Mouse (Mus musculus) spleen, adult 2 months (tissue): ENCODE measurements at regions not wholly inside any gene's neighbourhood (a gene's known extent, or its start where the extent isn't known, plus 50 kb on each side); places are given as distances from the start of the nearest gene placed in this dataset.

Source experiments
- DNase-seq, 2 experiments: peaks; one replicate each; pipeline versions ENCODE4 v3.0.0 to v3.0.0-alpha.2; 2012 to 2021; ENCODE audit warnings: low spot score in 2 of 2, low read depth in 1 of 2
- H3K27ac ChIP-seq: fragments of 200-500 bp; 2 replicates; pipeline ENCODE4 v1.5.1; 2012; ENCODE audit warnings: low read length, inconsistent platforms; ENCODE audit not compliant: insufficient read depth
- H3K27me3 ChIP-seq: fragments of 200-500 bp; 2 replicates; pipeline ENCODE4 v1.6.1; 2012; ENCODE audit warnings: mild to moderate bottlenecking, moderate library complexity, low read length, inconsistent platforms; ENCODE audit not compliant: control insufficient read depth, insufficient read depth
- H3K36me3 ChIP-seq: fragments of 200-500 bp; 2 replicates; pipeline ENCODE4 v1.6.1; 2012; ENCODE audit warnings: mild to moderate bottlenecking, low read length, inconsistent platforms; ENCODE audit not compliant: control insufficient read depth, insufficient read depth
- H3K4me1 ChIP-seq: fragments of 200-500 bp; 2 replicates; pipeline ENCODE4 v1.6.1; 2011; ENCODE audit warnings: inconsistent platforms; ENCODE audit not compliant: control insufficient read depth, insufficient read depth, insufficient read length
- H3K4me3 ChIP-seq: fragments of 200-500 bp; 2 replicates; pipeline ENCODE4 v1.5.1; 2011; ENCODE audit warnings: mild to moderate bottlenecking, inconsistent platforms; ENCODE audit not compliant: insufficient read depth, insufficient read length; ENCODE audit errors: extremely low read depth
- CTCF ChIP-seq: fragments of 200-500 bp; IDR thresholded peaks from 2 replicates; pipeline ENCODE4 v1.5.1; 2011; ENCODE audit warnings: mild to moderate bottlenecking, inconsistent platforms; ENCODE audit not compliant: insufficient read depth, insufficient read length, insufficient replicate concordance; ENCODE audit errors: extremely low read depth
- POLR2A ChIP-seq: fragments of 200-500 bp; IDR thresholded peaks from 2 replicates; pipeline ENCODE4 v1.6.1; 2011; ENCODE audit warnings: low read depth, low read length, inconsistent platforms
- WGBS: fragments of 180-500 bp; shearing (Covaris S2); methylation state at CpG from one replicate; pipeline ENCODE4 v1.1.7; 2018; 5-methylcytosine and 5-hydroxymethylcytosine counted together

DNA sequence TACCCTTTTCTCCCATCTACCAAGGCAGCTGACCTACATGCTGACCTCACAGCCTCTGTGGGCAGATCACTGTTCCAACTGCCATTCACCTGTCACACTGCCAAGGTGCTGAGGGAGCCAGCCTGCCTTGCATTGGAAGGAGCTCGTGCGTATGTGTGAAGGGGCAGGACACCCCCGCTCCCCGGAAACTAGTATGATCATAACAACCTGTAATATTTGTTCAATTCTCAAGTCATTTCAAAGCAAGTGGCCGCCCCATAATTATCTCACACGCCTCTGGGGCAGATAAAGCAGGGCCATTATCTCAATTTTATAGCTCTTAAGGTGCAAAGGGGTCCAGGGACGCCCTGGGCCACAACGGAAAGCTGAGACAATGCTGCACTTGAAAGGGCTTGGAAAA lies 469.2 kb upstream of the Tbx3 start:
- Histone ChIP-seq H3K27me3 (no peaks in the 10 kb centered on the region), H3K27ac (no peak overlapping the region), H3K4me3 (no peak overlapping the region), H3K36me3 (no peaks in the 10 kb centered on the region), H3K4me1 (no peaks in the 10 kb centered on the region)
- WGBS: 78% methylated on average over 8 of the region's 8 CpGs
- no peak for DNase-seq
- TF ChIP-seq CTCF (no peak), POLR2A (no peak)

DNA sequence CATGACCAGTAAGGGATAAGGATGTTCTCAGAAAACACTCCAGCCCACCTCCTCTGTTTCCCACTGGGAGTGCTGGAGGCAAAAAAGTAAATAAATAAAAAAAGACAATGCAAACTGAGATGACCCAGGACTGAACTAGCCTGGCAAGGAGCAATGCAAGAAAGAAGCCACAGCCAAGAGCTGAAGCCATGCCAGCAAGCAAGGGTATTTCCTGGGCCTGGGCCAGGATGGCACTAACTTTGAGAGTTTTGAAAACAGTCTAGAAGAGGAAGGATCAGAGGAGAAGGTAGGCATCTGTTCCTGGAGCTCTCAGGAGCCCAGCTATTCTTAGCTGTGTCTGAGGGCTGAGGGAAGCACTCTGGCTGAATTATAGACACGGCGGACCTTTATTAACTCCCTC lies 465.7 kb upstream of the Tbx3 start:
- Histone ChIP-seq H3K4me1 (no peaks in the 10 kb centered on the region), H3K27ac (no peak overlapping the region), H3K4me3 (no peak overlapping the region), H3K27me3 (no peaks in the 10 kb centered on the region), H3K36me3 (no peaks in the 10 kb centered on the region)
- WGBS: 64% methylated on average over 2 of the region's 2 CpGs
- no peak for TF ChIP-seq CTCF
- no peak for TF ChIP-seq POLR2A
- no peak for DNase-seq

GRCm38 (mm10) chr5:119208077-119208476 lies 462.4 kb upstream of the Tbx3 start:
- Histone ChIP-seq H3K4me3 (no peak overlapping the region), H3K27me3 (no peaks in the 10 kb centered on the region), H3K4me1 (no peaks in the 10 kb centered on the region), H3K36me3 (no peaks in the 10 kb centered on the region), H3K27ac (no peak overlapping the region)
- TF ChIP-seq CTCF (no peak), POLR2A (no peak)
- no peak for DNase-seq
- WGBS: 79% methylated on average over 13 of the region's 13 CpGs

DNA sequence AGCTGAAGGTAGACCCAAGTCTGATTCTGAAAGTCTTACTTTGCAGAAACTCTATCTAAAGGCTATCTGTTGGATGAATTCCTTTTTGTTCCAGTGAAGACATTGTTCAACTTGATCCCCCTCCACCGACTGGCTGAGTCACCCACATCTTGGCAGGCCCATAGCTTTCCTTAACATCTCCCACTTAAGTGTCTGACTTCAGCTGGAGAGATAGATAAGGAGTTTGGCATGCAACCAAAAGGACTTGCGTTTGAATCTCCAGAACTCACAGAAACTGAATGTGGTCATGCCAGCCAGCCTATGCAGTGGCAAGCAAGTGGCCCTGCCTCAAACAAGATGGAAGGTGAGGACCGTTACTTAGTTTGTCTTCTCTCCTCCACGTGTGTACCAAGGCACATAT lies 457.3 kb upstream of the Tbx3 start:
- Histone ChIP-seq H3K4me3 (no peak overlapping the region), H3K36me3 (no peaks in the 10 kb centered on the region), H3K27ac (no peak overlapping the region), H3K27me3 (no peaks in the 10 kb centered on the region), H3K4me1 (no peaks in the 10 kb centered on the region)
- TF ChIP-seq POLR2A (no peak), CTCF (no peak)
- DNase-seq: no peak
- 59% methylated on average over 4 of the region's 4 CpGs for WGBS

DNA sequence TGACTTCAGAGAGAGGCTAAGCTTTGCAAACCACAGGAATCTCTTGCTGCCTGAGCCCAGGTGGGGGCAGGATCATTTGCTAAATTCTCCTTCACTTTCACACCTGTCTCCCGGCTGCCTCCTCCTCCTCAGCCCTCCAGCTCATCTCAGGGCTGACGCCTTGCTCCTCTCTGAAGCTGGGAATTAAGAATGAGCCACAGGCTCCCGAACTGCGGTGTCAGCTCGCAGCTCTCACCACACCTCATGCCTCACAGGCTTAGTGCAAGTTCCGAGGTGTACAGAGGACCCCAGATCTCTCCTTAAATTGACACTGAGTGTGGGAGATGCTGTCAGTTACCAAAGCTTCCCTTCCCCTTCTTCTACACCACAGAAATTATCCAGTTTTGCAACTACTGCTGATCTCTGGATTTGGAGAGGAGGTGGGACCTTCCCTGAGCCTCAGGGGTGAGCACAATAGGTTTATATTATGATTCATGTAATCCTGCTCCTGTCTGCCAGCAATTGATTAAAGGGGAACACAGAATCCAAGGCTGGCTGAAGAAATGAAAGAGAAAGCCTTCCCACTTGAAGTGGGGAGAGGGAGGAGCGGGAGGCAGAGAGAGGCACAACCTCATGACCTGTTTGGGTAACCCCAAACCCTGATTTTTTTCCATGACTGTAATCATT lies 456.6 kb upstream of the Tbx3 start:
- Histone ChIP-seq H3K27me3 (no peaks in the 10 kb centered on the region), H3K4me3 (no peak overlapping the region), H3K27ac (no peak overlapping the region), H3K36me3 (no peaks in the 10 kb centered on the region), H3K4me1 (no peaks in the 10 kb centered on the region)
- WGBS: 47% methylated on average over 7 of the region's 7 CpGs
- DNase-seq: no peak
- no peak for TF ChIP-seq POLR2A
- no peak for TF ChIP-seq CTCF

DNA sequence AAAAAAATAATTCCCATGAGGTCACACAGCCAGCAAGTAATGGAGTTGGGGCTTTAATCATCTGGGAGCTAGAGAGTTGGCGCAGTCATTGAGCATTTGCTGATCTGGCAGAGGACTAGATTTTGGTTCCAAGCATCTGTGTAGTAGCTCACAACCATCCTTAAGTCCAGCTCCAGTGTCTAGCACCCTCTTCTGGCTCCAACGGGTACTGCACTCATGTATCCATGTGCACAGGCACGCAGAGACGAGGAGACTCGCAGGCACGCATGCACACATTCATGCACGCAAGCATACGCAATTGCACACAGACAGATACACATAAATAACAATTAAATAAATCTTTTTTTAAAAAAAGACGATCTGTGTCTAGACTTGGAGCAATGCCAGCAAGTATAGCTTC lies 455.5 kb upstream of the Tbx3 start:
- no peaks in the 10 kb centered on the region for H3K27me3 ChIP-seq
- no peaks in the 10 kb centered on the region for H3K36me3 ChIP-seq
- DNase-seq: no peak
- TF ChIP-seq CTCF (no peak), POLR2A (no peak)
- no peak overlapping the region for H3K4me3 ChIP-seq
- no peaks in the 10 kb centered on the region for H3K4me1 ChIP-seq
- WGBS: 92% methylated on average over 9 of the region's 9 CpGs
- no peak overlapping the region for H3K27ac ChIP-seq

- WGBS: 81% methylated on average over 10 of the region's 10 CpGs
- no peaks in the 10 kb centered on the region for H3K27me3 ChIP-seq
- H3K36me3 ChIP-seq: no peaks in the 10 kb centered on the region
- TF ChIP-seq POLR2A (no peak), CTCF (no peak)
- H3K27ac ChIP-seq: no peak overlapping the region
- no peaks in the 10 kb centered on the region for H3K4me1 ChIP-seq
- H3K4me3 ChIP-seq: no peak overlapping the region
- DNase-seq: no peak
These were observed 455.1 kb upstream of the Tbx3 start for GRCm38 (mm10) chr5:119215364-119215763.
